Mouse (Mus musculus) ES-E14 (cell line): ENCODE data around the gene Sars2.

ENCODE experiments used
- HCFC1 ChIP-seq: IDR thresholded peaks from 2 replicates; pipeline ENCODE4 v1.6.1; 2012; ENCODE audit warnings: low read length, inconsistent platforms, borderline replicate concordance; ENCODE audit not compliant: insufficient read depth
- MAFK ChIP-seq: IDR thresholded peaks from 2 replicates; pipeline ENCODE4 v1.6.1; 2014; ENCODE audit warnings: mild to moderate bottlenecking, low read depth, low read length, inconsistent platforms; ENCODE audit not compliant: insufficient read depth
- ZNF384 ChIP-seq: IDR thresholded peaks from 2 replicates; pipeline ENCODE4 v1.6.1; 2012; ENCODE audit warnings: low read depth, low read length, inconsistent platforms

- TF ChIP-seq ZNF384 (no peak), MAFK (no peak), HCFC1 (peak; percentile 72)
These were observed at the start of gene Sars2, which contains the start of gene Mrps12 for GRCm38 (mm10) chr7:28741709-28742438.
